Mouse (Mus musculus): ENCODE measurements around the gene Brd7. TPM values are rescaled to one million over a fixed set of nuclear protein-coding genes. Genes with fewer than 3 reads are reported as not detected.

Brd7 gene
- polyA plus RNA-seq, 1 experiment from 2014 or later = 94.5 TPM

DNA sequence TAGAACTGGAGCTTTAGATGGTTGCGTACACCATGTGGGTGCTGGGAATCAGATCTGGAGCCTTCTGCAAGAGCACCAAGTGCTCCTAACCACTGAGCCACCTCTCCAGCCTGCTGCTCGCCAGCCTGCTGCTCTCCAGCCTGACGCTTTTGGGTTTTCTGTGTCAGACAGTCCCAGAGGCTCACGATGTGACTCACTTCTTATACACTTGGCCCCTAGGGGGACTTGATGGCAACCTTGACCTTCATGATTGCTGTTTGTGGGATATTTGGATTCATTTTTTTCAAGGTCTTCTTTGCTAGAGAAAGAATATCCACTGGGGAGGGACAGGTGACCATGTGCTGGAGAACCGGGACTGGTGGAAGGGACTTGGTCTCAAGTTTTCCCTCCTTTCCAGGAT is 40.6 kb downstream of the Brd7 start:
- H3K36me3 ChIP-seq = peaks cover 19% of the 10 kb centered on the region
- H3K4me2 ChIP-seq (replicated peaks) = no peak overlapping the region
- 88% methylated on average over 5 of the region's 5 CpGs for WGBS
- no peaks in the 10 kb centered on the region for H3K9me3 ChIP-seq
- H3K4me3 ChIP-seq = no peak overlapping the region
- ATAC-seq (ENCODE audit: insufficient number of reproducible peaks, insufficient read depth, low FRiP score, low TSS enrichment) = no peak
- H3K27me3 ChIP-seq = no peaks in the 10 kb centered on the region
- peaks cover 11% of the 10 kb centered on the region for H3K4me1 ChIP-seq
- no peak overlapping the region for H3K27ac ChIP-seq
- H3K9ac ChIP-seq = no peak overlapping the region

DNA sequence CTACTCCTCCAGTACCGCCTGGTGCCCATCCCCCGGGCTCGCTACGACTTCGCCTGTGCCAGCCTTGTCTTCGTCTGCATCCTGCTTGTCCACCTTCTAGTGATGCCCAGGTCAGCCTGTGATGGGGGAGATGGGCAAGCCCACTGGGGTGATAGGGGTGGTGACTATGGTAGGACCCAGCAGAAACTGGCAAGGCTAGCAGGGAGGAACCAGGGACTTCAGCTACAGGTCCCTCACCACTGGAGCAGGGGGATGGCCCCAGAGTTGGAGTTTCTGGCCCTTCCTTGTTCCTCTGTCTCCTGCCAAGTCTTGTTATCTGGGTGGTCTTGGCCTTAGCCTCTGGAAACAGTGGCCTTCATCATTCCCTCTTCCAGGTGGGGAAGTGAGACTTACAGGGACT is 41.9 kb downstream of the Brd7 start:
- Histone ChIP-seq H3K27ac (no peak overlapping the region), H3K4me2 (replicated peaks) (no peak overlapping the region), H3K36me3 (peaks cover 8% of the 10 kb centered on the region), H3K9me3 (no peaks in the 10 kb centered on the region), H3K9ac (no peak overlapping the region), H3K27me3 (no peaks in the 10 kb centered on the region), H3K4me3 (no peak overlapping the region), H3K4me1 (peaks cover 15% of the 10 kb centered on the region)
- no peak for ATAC-seq (ENCODE audit: insufficient number of reproducible peaks, insufficient read depth, low FRiP score, low TSS enrichment)
- 92% methylated on average over 6 of the region's 6 CpGs for WGBS

DNA sequence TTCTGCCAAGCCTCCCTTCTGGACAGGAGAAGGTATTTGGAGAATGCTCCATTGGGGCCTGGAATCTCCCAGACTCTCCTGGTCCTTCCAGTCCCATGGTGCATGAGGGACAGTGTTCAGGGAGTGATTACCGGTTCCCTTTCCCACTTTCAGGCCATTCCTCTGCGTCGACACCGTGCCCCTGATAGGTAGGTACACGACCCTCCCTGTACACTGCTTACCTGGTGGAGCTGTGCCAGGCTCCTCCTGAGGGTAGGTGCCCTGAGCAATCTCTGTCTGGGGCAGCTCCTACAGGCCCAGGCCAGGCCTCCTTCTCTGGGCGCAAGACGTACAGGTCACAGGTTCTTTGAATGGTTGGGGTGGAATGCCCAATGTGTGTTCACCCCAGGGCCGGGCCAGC is 43.8 kb downstream of the Brd7 start:
- Histone ChIP-seq H3K27ac (no peak overlapping the region), H3K36me3 (no peaks in the 10 kb centered on the region), H3K4me2 (replicated peaks) (no peak overlapping the region), H3K27me3 (no peaks in the 10 kb centered on the region), H3K9ac (no peak overlapping the region), H3K9me3 (no peaks in the 10 kb centered on the region), H3K4me1 (peaks cover 15% of the 10 kb centered on the region), H3K4me3 (no peak overlapping the region)
- WGBS = 93% methylated on average over 8 of the region's 8 CpGs
- no peak for ATAC-seq (ENCODE audit: insufficient number of reproducible peaks, insufficient read depth, low FRiP score, low TSS enrichment)

DNA sequence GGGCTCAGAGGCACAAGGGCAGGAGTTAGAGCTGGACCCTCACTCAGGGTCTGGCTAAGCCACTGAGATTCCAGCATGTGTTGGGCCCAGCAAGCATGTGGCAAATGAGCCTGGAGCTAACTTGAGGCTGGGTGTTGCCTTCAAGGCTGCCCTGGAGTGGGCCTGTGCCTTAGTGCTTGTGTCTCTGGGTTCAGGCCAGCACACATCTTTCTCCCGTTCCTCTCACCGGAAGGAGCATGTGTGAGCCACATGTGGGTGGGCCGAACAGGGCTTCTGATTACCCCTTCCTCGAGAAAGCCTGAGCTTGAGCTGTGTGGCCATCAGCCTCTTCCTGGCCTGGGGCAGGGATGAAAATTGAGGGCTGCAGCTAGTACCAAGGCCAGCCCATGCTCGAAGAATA is 44.7 kb downstream of the Brd7 start:
- peaks cover 15% of the 10 kb centered on the region for H3K4me1 ChIP-seq
- 34% methylated on average over 5 of the region's 5 CpGs for WGBS
- no peak overlapping the region for H3K9ac ChIP-seq
- no peak overlapping the region for H3K4me2 ChIP-seq (replicated peaks)
- no peak overlapping the region for H3K4me3 ChIP-seq
- 0 out of 2 replicates have a peak overlapping the region, but pooled peaks have one; percentile 33 for H3K27ac ChIP-seq
- no peak for ATAC-seq (ENCODE audit: insufficient number of reproducible peaks, insufficient read depth, low FRiP score, low TSS enrichment)
- H3K9me3 ChIP-seq = no peaks in the 10 kb centered on the region
- no peaks in the 10 kb centered on the region for H3K36me3 ChIP-seq
- no peaks in the 10 kb centered on the region for H3K27me3 ChIP-seq

DNA sequence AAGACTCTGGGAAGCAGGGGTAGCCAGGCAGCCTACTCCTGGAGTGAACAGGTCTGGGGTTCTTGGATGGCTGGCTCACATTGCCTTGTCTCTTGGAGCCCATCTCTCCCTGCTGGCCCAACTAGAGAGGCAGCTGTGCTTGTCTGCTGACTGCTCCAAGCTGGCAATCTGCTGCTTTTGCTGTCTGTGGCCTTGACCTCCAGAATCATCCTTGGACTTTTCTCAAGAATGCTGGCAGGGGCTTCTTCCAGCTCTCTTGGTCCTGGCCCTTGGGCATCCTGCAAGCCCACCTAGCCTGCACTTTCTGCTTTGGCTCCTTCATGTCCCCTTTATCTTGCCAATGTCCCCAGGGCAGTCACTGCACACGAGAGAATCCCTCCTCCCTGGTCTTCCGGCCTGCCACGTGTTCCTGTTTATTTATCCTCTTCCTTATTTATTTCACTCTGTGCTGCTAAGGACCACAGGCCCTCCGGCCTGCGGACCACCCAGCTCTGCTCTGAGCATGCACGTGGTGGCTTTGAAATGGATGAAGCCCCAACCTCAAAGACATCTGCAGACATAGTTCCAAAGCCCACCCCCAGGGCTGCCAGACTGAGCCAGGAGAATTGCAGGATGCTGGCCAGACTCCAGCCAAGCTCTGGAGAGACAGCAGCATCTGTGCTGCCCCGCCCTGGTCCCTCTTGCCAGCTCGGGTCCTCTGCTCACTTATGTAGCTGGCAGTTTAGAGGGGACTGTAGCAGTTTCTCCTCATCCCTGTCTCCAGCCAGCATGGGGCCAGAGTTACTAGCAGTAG is 45.7 kb downstream of the Brd7 start:
- no peak for ATAC-seq (ENCODE audit: insufficient number of reproducible peaks, insufficient read depth, low FRiP score, low TSS enrichment)
- no peak overlapping the region for H3K4me2 ChIP-seq (replicated peaks)
- H3K27ac ChIP-seq = 0 out of 2 replicates have a peak overlapping the region, but pooled peaks have one; percentile 33
- H3K27me3 ChIP-seq = no peaks in the 10 kb centered on the region
- H3K9me3 ChIP-seq = no peaks in the 10 kb centered on the region
- peaks cover 15% of the 10 kb centered on the region for H3K4me1 ChIP-seq
- 31% methylated on average over 8 of the region's 8 CpGs for WGBS
- no peak overlapping the region for H3K9ac ChIP-seq
- H3K4me3 ChIP-seq = no peak overlapping the region
- no peaks in the 10 kb centered on the region for H3K36me3 ChIP-seq

DNA sequence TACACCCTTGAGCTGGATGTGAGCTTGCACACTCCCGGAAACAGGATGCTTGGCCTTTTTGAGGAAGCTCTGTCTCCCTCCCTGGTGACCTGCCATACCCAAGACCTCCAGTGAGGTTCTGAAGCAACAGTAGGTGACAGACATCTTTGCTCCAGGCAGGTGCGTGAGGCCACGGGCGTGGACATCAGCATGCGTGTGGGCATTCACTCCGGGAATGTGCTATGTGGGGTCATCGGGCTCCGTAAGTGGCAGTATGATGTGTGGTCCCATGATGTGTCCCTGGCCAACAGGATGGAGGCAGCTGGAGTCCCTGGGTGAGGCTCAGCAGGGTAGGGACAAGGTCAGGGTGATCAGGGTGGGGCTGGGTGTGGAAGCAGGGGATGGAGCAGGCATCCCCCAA is 46.7 kb downstream of the Brd7 start:
- Histone ChIP-seq H3K36me3 (no peaks in the 10 kb centered on the region), H3K4me3 (no peak overlapping the region), H3K27me3 (no peaks in the 10 kb centered on the region), H3K4me2 (replicated peaks) (no peak overlapping the region), H3K9me3 (no peaks in the 10 kb centered on the region), H3K9ac (no peak overlapping the region), H3K27ac (no peak overlapping the region), H3K4me1 (peaks cover 15% of the 10 kb centered on the region)
- no peak for ATAC-seq (ENCODE audit: insufficient number of reproducible peaks, insufficient read depth, low FRiP score, low TSS enrichment)
- WGBS = 94% methylated on average over 8 of the region's 8 CpGs

DNA sequence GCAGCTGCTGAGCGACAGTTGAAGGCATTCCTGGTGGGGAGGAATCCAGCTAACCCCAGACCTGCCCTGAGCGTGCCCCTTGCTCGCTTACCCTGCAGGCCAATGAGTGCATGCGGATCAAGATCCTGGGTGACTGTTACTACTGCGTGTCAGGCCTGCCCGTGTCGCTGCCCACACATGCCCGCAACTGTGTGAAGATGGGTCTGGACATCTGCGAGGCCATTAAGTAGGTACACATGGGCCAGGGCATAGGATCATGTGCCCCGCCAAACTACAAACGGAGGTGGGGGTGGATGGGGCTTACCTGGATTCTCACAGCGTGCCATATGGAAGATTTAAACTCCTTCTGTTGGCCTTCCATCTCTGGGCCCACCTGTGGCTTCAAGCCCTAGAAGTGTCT is 48.0 kb downstream of the Brd7 start:
- Histone ChIP-seq H3K27me3 (no peaks in the 10 kb centered on the region), H3K4me1 (peaks cover 15% of the 10 kb centered on the region), H3K9me3 (no peaks in the 10 kb centered on the region), H3K36me3 (no peaks in the 10 kb centered on the region), H3K4me3 (no peak overlapping the region), H3K9ac (no peak overlapping the region), H3K4me2 (replicated peaks) (no peak overlapping the region), H3K27ac (no peak overlapping the region)
- ATAC-seq (ENCODE audit: insufficient number of reproducible peaks, insufficient read depth, low FRiP score, low TSS enrichment) = no peak
- 88% methylated on average over 12 of the region's 12 CpGs for WGBS

DNA sequence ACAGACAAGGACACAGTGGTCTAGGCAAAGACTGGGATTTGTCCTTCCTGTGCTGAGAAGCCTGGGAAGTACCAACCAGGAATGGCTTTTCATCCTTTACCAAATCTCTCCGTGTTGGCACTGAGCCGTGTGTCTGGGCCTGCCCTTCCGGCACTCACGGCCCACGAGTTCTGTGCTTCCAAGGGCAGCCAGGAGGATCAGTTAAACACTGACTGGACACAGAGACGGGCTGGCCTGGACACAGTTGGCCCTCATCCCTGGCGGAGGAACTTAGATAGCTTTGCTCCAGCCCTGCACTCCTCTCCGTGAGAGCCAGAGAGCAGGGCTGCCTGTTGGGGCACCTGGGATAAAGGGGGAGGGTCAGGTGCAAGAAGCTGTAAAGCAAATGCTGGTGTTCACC is 49.0 kb downstream of the Brd7 start:
- Histone ChIP-seq H3K36me3 (no peaks in the 10 kb centered on the region), H3K4me1 (peaks cover 15% of the 10 kb centered on the region), H3K4me3 (no peak overlapping the region), H3K9ac (no peak overlapping the region), H3K27me3 (no peaks in the 10 kb centered on the region), H3K9me3 (no peaks in the 10 kb centered on the region), H3K27ac (no peak overlapping the region), H3K4me2 (replicated peaks) (no peak overlapping the region)
- no peak for ATAC-seq (ENCODE audit: insufficient number of reproducible peaks, insufficient read depth, low FRiP score, low TSS enrichment)
- WGBS = 77% methylated on average over 8 of the region's 8 CpGs

DNA sequence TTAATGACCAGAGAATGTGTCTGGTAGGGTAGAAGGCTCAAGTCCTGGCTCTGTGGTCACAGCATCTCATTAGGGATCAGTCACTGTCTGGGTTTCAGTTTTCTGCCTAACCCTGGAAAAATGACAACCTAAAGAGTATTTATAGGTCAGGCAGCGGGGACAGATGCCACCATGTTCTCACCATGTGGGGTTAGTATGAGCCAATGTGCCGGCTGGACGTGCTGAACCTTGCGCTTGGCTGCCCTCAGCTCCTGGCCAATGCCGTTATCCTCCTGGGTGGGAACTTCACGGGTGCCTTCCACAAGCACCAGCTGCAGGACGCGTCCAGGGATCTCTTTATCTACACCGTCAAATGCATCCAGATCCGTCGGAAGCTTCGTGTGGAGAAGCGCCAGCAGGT is 51.7 kb downstream of the Brd7 start:
- no peak overlapping the region for H3K27ac ChIP-seq
- no peaks in the 10 kb centered on the region for H3K36me3 ChIP-seq
- no peak overlapping the region for H3K9ac ChIP-seq
- no peaks in the 10 kb centered on the region for H3K4me1 ChIP-seq
- H3K9me3 ChIP-seq = no peaks in the 10 kb centered on the region
- H3K4me3 ChIP-seq = no peak overlapping the region
- 90% methylated on average over 13 of the region's 13 CpGs for WGBS
- H3K4me2 ChIP-seq (replicated peaks) = no peak overlapping the region
- no peaks in the 10 kb centered on the region for H3K27me3 ChIP-seq
- ATAC-seq (ENCODE audit: insufficient number of reproducible peaks, insufficient read depth, low FRiP score, low TSS enrichment) = no peak

DNA sequence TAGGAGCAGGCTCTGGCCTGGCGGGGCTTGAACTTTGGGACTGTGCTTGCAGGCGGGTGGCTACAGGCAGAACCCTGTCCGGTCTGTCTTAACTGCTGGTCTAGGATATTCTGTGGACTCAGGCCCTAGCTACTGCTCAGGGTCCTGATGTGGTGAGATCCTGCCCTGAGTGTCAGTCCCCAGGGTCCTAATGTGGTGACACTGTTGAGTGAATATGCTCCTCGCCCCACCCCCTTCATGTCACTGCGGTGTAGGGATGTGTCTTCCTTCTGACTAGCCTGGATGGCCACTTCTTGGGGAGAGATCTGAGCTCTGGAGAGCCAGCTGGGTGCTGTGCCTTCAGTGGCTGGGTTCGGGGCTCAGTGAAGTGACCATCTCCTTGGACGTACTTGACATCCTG is 52.1 kb downstream of the Brd7 start:
- no peak for ATAC-seq (ENCODE audit: insufficient number of reproducible peaks, insufficient read depth, low FRiP score, low TSS enrichment)
- no peaks in the 10 kb centered on the region for H3K36me3 ChIP-seq
- no peaks in the 10 kb centered on the region for H3K4me1 ChIP-seq
- no peaks in the 10 kb centered on the region for H3K9me3 ChIP-seq
- H3K27me3 ChIP-seq = no peaks in the 10 kb centered on the region
- H3K27ac ChIP-seq = no peak overlapping the region
- WGBS = 89% methylated on average over 7 of the region's 7 CpGs
- no peak overlapping the region for H3K4me2 ChIP-seq (replicated peaks)
- no peak overlapping the region for H3K4me3 ChIP-seq
- no peak overlapping the region for H3K9ac ChIP-seq

DNA sequence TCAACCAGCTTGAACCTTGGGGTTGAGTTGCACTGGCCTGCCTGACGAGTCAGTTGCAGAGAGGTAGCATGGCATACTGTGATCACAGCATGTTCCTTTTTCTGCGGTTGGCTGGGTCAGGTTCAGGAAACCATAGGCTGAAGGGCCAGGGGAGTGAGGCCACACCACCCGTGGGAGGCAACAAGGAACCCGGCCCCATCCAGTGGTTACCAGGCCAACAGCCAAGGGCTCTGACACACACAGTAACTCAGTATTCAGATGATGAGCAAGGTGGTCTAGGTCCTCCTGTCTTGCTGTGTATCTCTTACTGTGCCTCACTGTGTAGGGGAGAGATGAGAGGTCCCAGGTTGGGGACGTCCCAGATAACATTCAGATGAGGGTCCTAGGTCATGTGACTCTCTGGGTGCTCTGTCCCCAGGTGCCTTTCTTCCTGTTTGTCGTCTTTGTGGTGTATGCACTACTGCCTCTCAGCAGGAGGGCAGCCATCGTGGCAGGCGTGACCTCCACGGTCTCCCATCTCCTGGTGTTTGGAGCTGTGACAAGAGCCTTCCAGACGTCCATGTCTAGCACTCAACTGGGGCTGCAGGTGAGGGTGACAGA is 52.6 kb downstream of the Brd7 start:
- no peak overlapping the region for H3K4me2 ChIP-seq (replicated peaks)
- no peaks in the 10 kb centered on the region for H3K4me1 ChIP-seq
- H3K36me3 ChIP-seq = no peaks in the 10 kb centered on the region
- H3K27ac ChIP-seq = no peak overlapping the region
- no peak overlapping the region for H3K4me3 ChIP-seq
- WGBS = 76% methylated on average over 10 of the region's 10 CpGs
- H3K9ac ChIP-seq = no peak overlapping the region
- no peaks in the 10 kb centered on the region for H3K27me3 ChIP-seq
- H3K9me3 ChIP-seq = no peaks in the 10 kb centered on the region
- no peak for ATAC-seq (ENCODE audit: insufficient number of reproducible peaks, insufficient read depth, low FRiP score, low TSS enrichment)

DNA sequence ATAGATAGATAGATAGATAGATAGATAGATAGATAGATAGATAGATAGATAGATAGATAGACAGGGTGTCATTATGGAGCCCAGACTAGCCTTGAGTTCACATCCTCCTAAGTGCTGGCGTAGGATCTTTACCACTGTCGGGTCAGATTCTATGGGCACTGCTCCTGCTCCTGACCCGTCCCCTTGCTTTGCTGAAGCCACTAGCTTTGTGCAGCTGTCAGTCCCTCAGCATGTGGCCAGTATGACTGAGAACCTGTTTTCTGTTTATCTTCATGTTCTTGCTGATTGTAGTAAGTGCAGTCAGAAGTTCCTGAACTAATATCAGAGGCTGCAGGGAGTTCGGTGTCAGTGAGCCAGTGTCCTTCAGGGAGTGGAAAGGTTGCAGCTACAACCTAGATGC is 54.3 kb downstream of the Brd7 start:
- WGBS = 90% methylated on average over 4 of the region's 4 CpGs

More for the DNA sequence above, 54.3 kb downstream of the Brd7 start:
- Histone ChIP-seq H3K27ac (no peak overlapping the region), H3K27me3 (no peaks in the 10 kb centered on the region), H3K36me3 (no peaks in the 10 kb centered on the region), H3K4me1 (no peaks in the 10 kb centered on the region), H3K4me3 (no peak overlapping the region), H3K9me3 (no peaks in the 10 kb centered on the region), H3K4me2 (replicated peaks) (no peak overlapping the region), H3K9ac (no peak overlapping the region)
- ATAC-seq (ENCODE audit: insufficient number of reproducible peaks, insufficient read depth, low FRiP score, low TSS enrichment) = no peak

Measured in embryonic facial prominence, embryonic 12.5 days (tissue).